Mouse (Mus musculus): ENCODE measurements at regions not wholly inside any gene's neighbourhood (a gene's known extent, or its start where the extent isn't known, plus 50 kb on each side); places are given as distances from the start of the nearest gene placed in this dataset.

GRCm38 (mm10) chr15:37157386-37157785 lies 149.8 kb upstream of the Zfp706 start:
- TF ChIP-seq EP300 (IDR thresholded peaks at IDR 0.05; ENCODE audit: low read depth) (no peak), CTCF (IDR thresholded peaks at IDR 0.05; ENCODE audit: low read depth) (no peak)

Data from heart, postnatal 0 days (tissue).